Mouse (Mus musculus): ENCODE data around the gene Sec31a. TPM values are rescaled to one million over a fixed set of nuclear protein-coding genes. Genes with fewer than 3 reads are reported as not detected.

Gene Sec31a
- polyA plus RNA-seq, 1 experiment = 168 TPM

DNA sequence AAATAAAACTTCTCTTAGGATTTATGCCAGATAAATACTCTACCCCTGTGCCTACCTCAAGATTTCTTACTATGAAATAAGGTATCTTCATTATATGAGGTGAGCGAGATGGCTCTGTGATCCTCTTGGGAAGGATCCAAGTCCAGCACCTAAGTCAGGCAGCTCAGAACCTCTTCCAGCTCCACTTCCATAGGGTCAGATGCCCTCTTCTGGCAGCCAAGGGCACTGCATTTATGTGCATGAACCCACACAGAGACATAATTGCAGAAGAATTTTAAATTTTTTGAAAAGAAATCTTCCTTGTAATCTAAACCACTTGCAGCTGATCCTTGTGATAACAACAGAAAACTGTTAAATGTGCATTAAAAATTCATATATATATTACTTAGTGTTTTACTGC is 70.9 kb downstream of the Sec31a start:
- Histone ChIP-seq H3K4me2 (ENCODE audit: low read depth) (no peak overlapping the region), H3K79me2 (ENCODE audit: control insufficient read depth, insufficient read depth) (no peaks in the 10 kb centered on the region), H3ac (ENCODE audit: control insufficient read depth, insufficient read length) (no peak overlapping the region), H3K27me3 (ENCODE audit: control insufficient read depth, insufficient read depth, insufficient read length) (no peaks in the 10 kb centered on the region), H3K36me3 (ENCODE audit: control insufficient read depth, insufficient read depth) (no peaks in the 10 kb centered on the region), H3K4me3 (no peak overlapping the region)
- TF ChIP-seq POLR2AphosphoS2 (IDR thresholded peaks at IDR 0.05; ENCODE audit: insufficient read length, low read depth) (no peak), POLR2A (IDR thresholded peaks at IDR 0.05; ENCODE audit: insufficient read length, low read depth) (no peak), MYOG (IDR thresholded peaks at IDR 0.05; ENCODE audit: control insufficient read depth in 1 of 3, insufficient read depth in 1 of 3, insufficient read length in 2 of 3, low read depth in 2 of 3) (no peak), TCF12 (IDR thresholded peaks at IDR 0.05; ENCODE audit: insufficient read depth, poor library complexity, severe bottlenecking) (no peak), MYOD1 (IDR thresholded peaks at IDR 0.05; ENCODE audit: control insufficient read depth in 1 of 3, insufficient read length in 2 of 3, low read depth in 2 of 3) (no peak), SRF (IDR thresholded peaks at IDR 0.05; ENCODE audit: control insufficient read depth, insufficient read length, low read depth) (no peak), REST (IDR thresholded peaks at IDR 0.05; ENCODE audit: insufficient read depth, insufficient read length) (no peak), TCF3 (IDR thresholded peaks at IDR 0.05; ENCODE audit: insufficient read length, low read depth) (no peak), USF1 (IDR thresholded peaks at IDR 0.05; ENCODE audit: low read depth) (no peak), E2F4 (IDR thresholded peaks at IDR 0.05; ENCODE audit: insufficient read depth) (no peak), MAX (IDR thresholded peaks at IDR 0.05; ENCODE audit: low read depth) (no peak), CEBPB (IDR thresholded peaks at IDR 0.05; ENCODE audit: insufficient read depth, poor library complexity, severe bottlenecking) (no peak)

DNA sequence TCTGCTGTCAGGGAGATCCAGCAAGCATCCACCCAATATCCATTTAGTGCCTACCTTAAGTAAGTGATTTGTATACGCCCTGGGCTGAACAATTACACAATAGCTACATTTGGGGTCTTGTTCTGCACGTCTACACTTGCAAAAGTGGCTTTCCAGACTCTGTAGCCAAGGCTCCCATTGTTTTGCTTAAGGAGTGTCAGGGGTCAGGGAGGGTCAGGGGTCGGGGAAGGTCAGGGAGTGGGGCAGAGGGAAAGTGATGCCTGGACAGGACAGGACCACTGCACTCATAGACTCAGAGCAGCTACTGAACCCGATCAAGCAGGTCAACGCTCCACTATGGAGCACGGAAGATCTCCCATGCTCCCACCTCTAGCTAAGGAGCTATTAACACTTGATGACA is 72.9 kb downstream of the Sec31a start:
- TF ChIP-seq USF1 (IDR thresholded peaks at IDR 0.05; ENCODE audit: low read depth) (no peak), E2F4 (IDR thresholded peaks at IDR 0.05; ENCODE audit: insufficient read depth) (no peak), SRF (IDR thresholded peaks at IDR 0.05; ENCODE audit: control insufficient read depth, insufficient read length, low read depth) (no peak), CEBPB (IDR thresholded peaks at IDR 0.05; ENCODE audit: insufficient read depth, poor library complexity, severe bottlenecking) (no peak), TCF12 (IDR thresholded peaks at IDR 0.05; ENCODE audit: insufficient read depth, poor library complexity, severe bottlenecking) (no peak)
- Histone ChIP-seq H3K79me2 (ENCODE audit: control insufficient read depth, insufficient read depth) (no peaks in the 10 kb centered on the region), H3ac (ENCODE audit: control insufficient read depth, insufficient read length) (no peak overlapping the region), H3K27me3 (ENCODE audit: control insufficient read depth, insufficient read depth, insufficient read length) (no peaks in the 10 kb centered on the region), H3K36me3 (ENCODE audit: control insufficient read depth, insufficient read depth) (no peaks in the 10 kb centered on the region), H3K4me3 (no peak overlapping the region), H3K4me2 (ENCODE audit: low read depth) (no peak overlapping the region)

DNA sequence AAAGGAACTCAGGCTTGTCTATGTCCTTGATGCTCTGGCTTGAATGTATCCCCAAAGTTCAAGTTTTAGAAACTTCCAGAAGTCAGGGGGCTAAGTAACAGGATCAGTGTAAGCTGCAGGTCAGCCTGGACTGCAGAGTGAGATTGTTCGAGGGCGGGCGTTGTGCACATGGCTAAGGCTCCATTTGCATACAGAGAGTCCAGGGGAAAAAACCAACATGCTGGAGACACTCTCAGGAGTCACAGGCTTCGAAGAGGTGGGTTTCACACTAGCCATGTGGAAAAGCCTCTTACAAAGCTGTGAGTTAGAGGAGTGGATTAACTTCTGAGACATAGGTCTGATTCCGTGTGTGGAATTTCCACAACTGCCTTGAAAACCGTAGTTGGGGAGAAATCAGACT is 73.6 kb downstream of the Sec31a start:
- TF ChIP-seq POLR2A (IDR thresholded peaks at IDR 0.05; ENCODE audit: insufficient read length, low read depth) (no peak), SRF (IDR thresholded peaks at IDR 0.05; ENCODE audit: control insufficient read depth, insufficient read length, low read depth) (no peak), REST (IDR thresholded peaks at IDR 0.05; ENCODE audit: insufficient read depth, insufficient read length) (no peak), TCF3 (IDR thresholded peaks at IDR 0.05; ENCODE audit: insufficient read length, low read depth) (no peak)
- H3K27me3 ChIP-seq (ENCODE audit: control insufficient read depth, insufficient read depth, insufficient read length) = no peaks in the 10 kb centered on the region
- H3K36me3 ChIP-seq (ENCODE audit: control insufficient read depth, insufficient read depth) = no peaks in the 10 kb centered on the region
- no peak overlapping the region for H3K4me3 ChIP-seq
- H3ac ChIP-seq (ENCODE audit: control insufficient read depth, insufficient read length) = no peak overlapping the region
- no peak overlapping the region for H3K4me2 ChIP-seq (ENCODE audit: low read depth)
- H3K79me2 ChIP-seq (ENCODE audit: control insufficient read depth, insufficient read depth) = no peaks in the 10 kb centered on the region

DNA sequence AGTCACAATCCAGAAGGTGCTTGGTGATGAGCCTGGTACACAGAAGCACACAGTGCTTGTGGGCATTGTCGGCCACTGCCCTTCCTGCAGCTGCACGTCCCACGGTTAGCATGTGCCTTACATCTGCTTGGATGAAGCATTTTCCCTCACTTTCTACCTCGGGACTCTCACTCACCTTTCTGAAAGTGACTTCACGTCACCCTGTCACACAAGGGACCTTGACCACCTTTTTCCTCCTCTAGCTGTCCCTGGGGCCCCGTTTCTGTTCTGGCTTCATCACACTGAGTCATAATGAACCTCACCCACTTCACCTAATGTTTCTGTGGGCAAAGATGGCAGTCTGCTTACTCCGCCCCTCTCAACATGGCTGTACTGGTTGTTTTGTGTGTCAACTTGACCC is 75.0 kb downstream of the Sec31a start:
- Histone ChIP-seq H3K79me2 (ENCODE audit: control insufficient read depth, insufficient read depth) (no peaks in the 10 kb centered on the region), H3K27me3 (ENCODE audit: control insufficient read depth, insufficient read depth, insufficient read length) (no peaks in the 10 kb centered on the region), H3K4me2 (ENCODE audit: low read depth) (no peak overlapping the region), H3K4me3 (no peak overlapping the region), H3ac (ENCODE audit: control insufficient read depth, insufficient read length) (no peak overlapping the region), H3K36me3 (ENCODE audit: control insufficient read depth, insufficient read depth) (no peaks in the 10 kb centered on the region)
- TF ChIP-seq MAX (IDR thresholded peaks at IDR 0.05; ENCODE audit: low read depth) (no peak), POLR2A (IDR thresholded peaks at IDR 0.05; ENCODE audit: insufficient read length, low read depth) (no peak), TCF12 (IDR thresholded peaks at IDR 0.05; ENCODE audit: insufficient read depth, poor library complexity, severe bottlenecking) (no peak), REST (IDR thresholded peaks at IDR 0.05; ENCODE audit: insufficient read depth, insufficient read length) (no peak), E2F4 (IDR thresholded peaks at IDR 0.05; ENCODE audit: insufficient read depth) (no peak), USF1 (IDR thresholded peaks at IDR 0.05; ENCODE audit: low read depth) (no peak), POLR2AphosphoS2 (IDR thresholded peaks at IDR 0.05; ENCODE audit: insufficient read length, low read depth) (no peak), SRF (IDR thresholded peaks at IDR 0.05; ENCODE audit: control insufficient read depth, insufficient read length, low read depth) (no peak), CEBPB (IDR thresholded peaks at IDR 0.05; ENCODE audit: insufficient read depth, poor library complexity, severe bottlenecking) (no peak), MYOD1 (IDR thresholded peaks at IDR 0.05; ENCODE audit: control insufficient read depth in 1 of 3, insufficient read length in 2 of 3, low read depth in 2 of 3) (no peak), MYOG (IDR thresholded peaks at IDR 0.05; ENCODE audit: control insufficient read depth in 1 of 3, insufficient read depth in 1 of 3, insufficient read length in 2 of 3, low read depth in 2 of 3) (no peak), TCF3 (IDR thresholded peaks at IDR 0.05; ENCODE audit: insufficient read length, low read depth) (no peak)

DNA sequence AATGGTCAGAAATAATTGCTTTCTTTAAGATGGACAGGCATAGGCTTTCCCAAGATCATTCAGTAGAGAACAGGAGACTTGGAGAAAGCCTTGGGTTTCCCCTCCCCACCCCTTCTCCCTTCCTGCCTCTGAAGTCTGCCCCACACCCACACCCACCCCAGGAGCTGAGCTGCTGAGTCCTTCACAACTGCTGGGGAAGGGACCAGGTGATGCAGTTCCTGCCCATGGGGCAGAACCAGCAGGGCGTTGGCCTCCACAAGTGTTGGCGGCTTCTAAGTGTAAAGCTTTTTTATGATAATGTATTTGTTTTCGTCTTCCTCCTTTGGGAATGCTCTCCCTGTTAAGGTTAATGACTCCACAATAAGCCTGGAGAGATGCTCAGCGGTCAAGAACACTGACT is 78.2 kb downstream of the Sec31a start:
- H3K27me3 ChIP-seq (ENCODE audit: control insufficient read depth, insufficient read depth, insufficient read length) = no peaks in the 10 kb centered on the region
- TF ChIP-seq POLR2AphosphoS2 (IDR thresholded peaks at IDR 0.05; ENCODE audit: insufficient read length, low read depth) (no peak), MYOD1 (IDR thresholded peaks at IDR 0.05; ENCODE audit: control insufficient read depth in 1 of 3, insufficient read length in 2 of 3, low read depth in 2 of 3) (no peak), MYOG (IDR thresholded peaks at IDR 0.05; ENCODE audit: control insufficient read depth in 1 of 3, insufficient read depth in 1 of 3, insufficient read length in 2 of 3, low read depth in 2 of 3) (no peak), TCF3 (IDR thresholded peaks at IDR 0.05; ENCODE audit: insufficient read length, low read depth) (no peak), POLR2A (IDR thresholded peaks at IDR 0.05; ENCODE audit: insufficient read length, low read depth) (no peak), REST (IDR thresholded peaks at IDR 0.05; ENCODE audit: insufficient read depth, insufficient read length) (no peak), CEBPB (IDR thresholded peaks at IDR 0.05; ENCODE audit: insufficient read depth, poor library complexity, severe bottlenecking) (no peak), TCF12 (IDR thresholded peaks at IDR 0.05; ENCODE audit: insufficient read depth, poor library complexity, severe bottlenecking) (no peak), USF1 (IDR thresholded peaks at IDR 0.05; ENCODE audit: low read depth) (no peak), SRF (IDR thresholded peaks at IDR 0.05; ENCODE audit: control insufficient read depth, insufficient read length, low read depth) (no peak), E2F4 (IDR thresholded peaks at IDR 0.05; ENCODE audit: insufficient read depth) (no peak), MAX (IDR thresholded peaks at IDR 0.05; ENCODE audit: low read depth) (no peak)
- H3K36me3 ChIP-seq (ENCODE audit: control insufficient read depth, insufficient read depth) = no peaks in the 10 kb centered on the region
- H3K79me2 ChIP-seq (ENCODE audit: control insufficient read depth, insufficient read depth) = no peaks in the 10 kb centered on the region
- H3K4me3 ChIP-seq = no peak overlapping the region
- no peak overlapping the region for H3ac ChIP-seq (ENCODE audit: control insufficient read depth, insufficient read length)
- no peak overlapping the region for H3K4me2 ChIP-seq (ENCODE audit: low read depth)

Measured in myocyte (in vitro differentiated cells).